Mouse (Mus musculus) megakaryocyte, embryonic 14.5 days (primary cell): ENCODE measurements at regions not wholly inside any gene's neighbourhood (a gene's known extent, or its start where the extent isn't known, plus 50 kb on each side); places are given as distances from the start of the nearest gene placed in this dataset.
"Not testable (repeated sequence)": the region's sequence is repeated elsewhere in the genome, so short reads cannot be mapped to it uniquely, and the experiment has no call there.

ENCODE experiments used
- H3K27me3 ChIP-seq: replicated peaks from 2 replicates; pipeline ENCODE3; 2012; ENCODE audit warnings: inconsistent platforms
- H3K36me3 ChIP-seq: replicated peaks from 2 replicates; pipeline ENCODE3; 2012; ENCODE audit warnings: low read length, inconsistent platforms, mixed read lengths
- H3K4me1 ChIP-seq: 2 replicates; pipeline ENCODE4 v1.6.1; 2012; ENCODE audit warnings: inconsistent platforms
- H3K4me3 ChIP-seq: replicated peaks from 2 replicates; pipeline ENCODE3; 2012; ENCODE audit warnings: moderate library complexity, mild to moderate bottlenecking, inconsistent platforms
- H3K9me3 ChIP-seq: 2 replicates; pipeline ENCODE4 v1.6.1; 2012; ENCODE audit warnings: inconsistent platforms
- FLI1 ChIP-seq: IDR thresholded peaks from 2 replicates; pipeline ENCODE4 v1.6.1; 2012; ENCODE audit warnings: low read length, inconsistent platforms, mixed read lengths
- GATA1 ChIP-seq: IDR thresholded peaks from 3 replicates; pipeline ENCODE4 v1.6.1; 2012; ENCODE audit warnings: mixed read lengths, low read length, inconsistent platforms, borderline replicate concordance

GRCm38 (mm10) chr8:39346471-39346870 is 1328.4 kb upstream of the Adam24 start:
- Histone ChIP-seq H3K4me3 (no peak overlapping the region), H3K4me1 (no peaks in the 10 kb centered on the region), H3K9me3 (no peaks in the 10 kb centered on the region), H3K27me3 (no peaks in the 10 kb centered on the region), H3K36me3 (no peaks in the 10 kb centered on the region)
- no peak for TF ChIP-seq FLI1
- TF ChIP-seq GATA1: no peak

- Histone ChIP-seq H3K27me3 (no peaks in the 10 kb centered on the region), H3K9me3 (no peaks in the 10 kb centered on the region), H3K36me3 (no peaks in the 10 kb centered on the region), H3K4me1 (no peaks in the 10 kb centered on the region), H3K4me3 (no peak overlapping the region)
- no peak for TF ChIP-seq FLI1
- TF ChIP-seq GATA1: no peak
Observed at GRCm38 (mm10) chr8:39348956-39349355, 1325.9 kb upstream of the Adam24 start.

GRCm38 (mm10) chr8:39355412-39355811 is 1319.5 kb upstream of the Adam24 start:
- Histone ChIP-seq H3K9me3 (no peaks in the 10 kb centered on the region), H3K36me3 (no peaks in the 10 kb centered on the region), H3K4me3 (no peak overlapping the region), H3K27me3 (no peaks in the 10 kb centered on the region), H3K4me1 (no peaks in the 10 kb centered on the region)
- TF ChIP-seq GATA1: no peak
- TF ChIP-seq FLI1: no peak

- Histone ChIP-seq H3K4me1 (no peaks in the 10 kb centered on the region), H3K4me3 (no peak overlapping the region), H3K9me3 (no peaks in the 10 kb centered on the region), H3K36me3 (no peaks in the 10 kb centered on the region), H3K27me3 (no peaks in the 10 kb centered on the region)
- TF ChIP-seq FLI1 (no peak), GATA1 (no peak)
Observed at GRCm38 (mm10) chr8:39357111-39357510, 1317.8 kb upstream of the Adam24 start.

- no peaks in the 10 kb centered on the region for H3K9me3 ChIP-seq
- TF ChIP-seq FLI1 (no peak), GATA1 (no peak)
- no peaks in the 10 kb centered on the region for H3K36me3 ChIP-seq
- H3K4me1 ChIP-seq: no peaks in the 10 kb centered on the region
- H3K4me3 ChIP-seq: no peak overlapping the region
- H3K27me3 ChIP-seq: no peaks in the 10 kb centered on the region
Observed at GRCm38 (mm10) chr8:39357865-39358264, 1317.0 kb upstream of the Adam24 start.

GRCm38 (mm10) chr8:39366346-39366745 is 1308.5 kb upstream of the Adam24 start:
- not testable (repeated sequence) for H3K4me1 ChIP-seq, H3K9me3 ChIP-seq, H3K27me3 ChIP-seq, H3K4me3 ChIP-seq, H3K36me3 ChIP-seq
